Mouse (Mus musculus): Measurements from ENCODE around the gene Ssbp3.

The Ssbp3 gene

DNA sequence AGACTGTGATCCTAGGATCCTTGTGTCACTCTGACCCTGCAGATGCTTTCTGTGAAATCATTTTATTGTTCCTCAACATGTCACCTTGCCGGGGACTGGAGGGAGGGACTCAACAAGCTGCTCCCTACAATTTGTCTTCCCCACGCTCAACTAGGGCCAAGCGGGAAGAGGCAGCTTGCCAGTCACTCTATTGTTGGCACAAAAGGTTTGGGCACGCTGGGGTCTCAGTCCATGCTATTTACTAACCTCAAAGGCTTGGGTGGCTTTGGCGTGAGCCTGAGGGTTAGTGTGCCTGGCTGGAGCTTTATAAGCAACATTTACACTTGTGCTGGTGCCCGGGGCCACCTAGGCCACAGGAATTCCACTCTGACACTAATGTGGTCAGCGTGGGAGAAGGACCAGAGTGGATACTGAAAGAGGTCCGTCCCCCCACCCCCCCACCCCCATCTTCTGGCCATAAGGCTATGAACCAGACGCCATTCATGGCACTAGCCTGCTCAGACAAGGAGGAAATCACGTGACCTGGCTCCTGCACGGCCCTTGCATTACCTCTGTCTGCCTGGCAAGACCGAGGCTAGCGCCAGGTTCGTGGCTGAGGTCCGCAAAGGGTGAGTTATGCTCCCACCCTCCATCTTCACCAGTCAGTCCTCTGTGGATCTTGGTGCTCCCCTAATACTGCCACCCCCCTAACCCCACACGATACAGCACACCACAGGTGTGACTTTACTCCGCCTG lies 188.5 kb downstream of the Ssbp3 start:
- DNase-seq = peak; percentile 30 to 50

All from cerebellum, postnatal 14 days (tissue).